Mouse (Mus musculus) cerebellum, adult 2 months (tissue): ENCODE data around the gene Cd79a. TPM values are rescaled to one million over a fixed set of nuclear protein-coding genes. Genes with fewer than 3 reads are reported as not detected.
"Not testable (repeated sequence)": the region's sequence is repeated elsewhere in the genome, so short reads cannot be mapped to it uniquely, and the experiment has no call there.

Source experiments
- DNase-seq, 2 experiments: peaks; one replicate each; pipeline ENCODE4 v3.0.0; 2021
- H3K27ac ChIP-seq: fragments of 200-500 bp; 2 replicates; pipeline ENCODE4 v1.5.1; 2012; ENCODE audit warnings: low read length, control low read depth, inconsistent platforms; ENCODE audit not compliant: insufficient read depth
- H3K27me3 ChIP-seq: fragments of 200-500 bp; 2 replicates; pipeline ENCODE4 v1.6.1; 2012; ENCODE audit warnings: inconsistent platforms, mild to moderate bottlenecking, low read length, moderate library complexity; ENCODE audit not compliant: control insufficient read depth, insufficient read depth
- H3K4me1 ChIP-seq: fragments of 200-500 bp; 2 replicates; pipeline ENCODE4 v1.6.1; 2011; ENCODE audit warnings: low read length; ENCODE audit not compliant: control insufficient read depth, insufficient read depth
- H3K4me3 ChIP-seq: fragments of 200-500 bp; replicated peaks from 2 replicates; pipeline ENCODE3; 2011; ENCODE audit warnings: mild to moderate bottlenecking, low read depth, low read length, control low read depth; ENCODE audit not compliant: insufficient read depth
- CTCF ChIP-seq: fragments of 200-500 bp; IDR thresholded peaks from 2 replicates; pipeline ENCODE4 v1.5.1; 2011; ENCODE audit warnings: low read depth, mild to moderate bottlenecking, control low read depth, low read length, moderate library complexity, borderline replicate concordance; ENCODE audit not compliant: insufficient read depth
- POLR2A ChIP-seq: fragments of 200-500 bp; IDR thresholded peaks from 2 replicates; pipeline ENCODE4 v1.6.1; 2011; ENCODE audit warnings: low read length, control low read depth, borderline replicate concordance; ENCODE audit not compliant: insufficient read depth
- WGBS: fragments of 180-500 bp; shearing (Covaris S2); methylation state at CpG from one replicate; pipeline ENCODE4 v1.1.7; 2018; 5-methylcytosine and 5-hydroxymethylcytosine counted together
- polyA plus RNA-seq: library from polyadenylated mRNA; depleted of rRNA; stranded (reverse); fragments of >200 nt; gene quantifications from 2 replicates; pipeline ENCODE4 v1.2.3, GENCODE M21; 2012

Cd79a gene
- polyA plus RNA-seq, 1 experiment, result 0.85 TPM

GRCm38 (mm10) chr7:24890281-24891216, 6.6 kb upstream of the Cd79a start:
- Histone ChIP-seq H3K27ac (no peak overlapping the region), H3K4me1 (peaks cover 6% of the 10 kb centered on the region), H3K4me3 (no peak overlapping the region), H3K27me3 (no peaks in the 10 kb centered on the region)
- DNase-seq, result peak; percentile 72
- TF ChIP-seq POLR2A, result no peak
- peak; percentile 99 for TF ChIP-seq CTCF
- 29% methylated on average over 10 of the region's 10 CpGs for WGBS

GRCm38 (mm10) chr7:24891241-24892124, 5.7 kb upstream of the Cd79a start:
- DNase-seq, result no peak
- no peaks in the 10 kb centered on the region for H3K27me3 ChIP-seq
- TF ChIP-seq POLR2A (no peak), CTCF (no peak)

GRCm38 (mm10) chr7:24892125-24892583, 5.0 kb upstream of the Cd79a start:
- no peak for DNase-seq
- TF ChIP-seq POLR2A (no peak), CTCF (no peak)
- WGBS, result 72% methylated on average over 2 of the region's 2 CpGs
- Histone ChIP-seq H3K4me3 (no peak overlapping the region), H3K27me3 (no peaks in the 10 kb centered on the region), H3K4me1 (no peaks in the 10 kb centered on the region), H3K27ac (no peak overlapping the region)

More at GRCm38 (mm10) chr7:24891241-24892124, 5.7 kb upstream of the Cd79a start:
- H3K4me1 ChIP-seq, result no peaks in the 10 kb centered on the region; the same call in 1 of the 2 replicates
- H3K27ac ChIP-seq, result no peak overlapping the region
- H3K4me3 ChIP-seq, result no peak overlapping the region
- 77% methylated on average over 3 of the region's 3 CpGs for WGBS

- WGBS, result 88% methylated on average over 2 of the region's 2 CpGs
- not testable (repeated sequence) for H3K27ac ChIP-seq, H3K4me3 ChIP-seq, DNase-seq, H3K4me1 ChIP-seq, H3K27me3 ChIP-seq
Measured at GRCm38 (mm10) chr7:24895749-24896148, 1.4 kb upstream of the Cd79a start.

GRCm38 (mm10) chr7:24896269-24896668, 912 bp upstream of the Cd79a start:
- WGBS, result 61% methylated on average over 8 of the region's 8 CpGs
- no peak for DNase-seq

GRCm38 (mm10) chr7:24897959-24898358, 778 bp downstream of the Cd79a start:
- H3K27ac ChIP-seq, result no peak overlapping the region
- H3K27me3 ChIP-seq, result no peaks in the 10 kb centered on the region
- H3K4me1 ChIP-seq, result no peaks in the 10 kb centered on the region
- DNase-seq, result no peak
- WGBS, result 80% methylated on average over 5 of the region's 5 CpGs
- H3K4me3 ChIP-seq, result no peak overlapping the region
- no peak for TF ChIP-seq POLR2A

More at GRCm38 (mm10) chr7:24896269-24896668, 912 bp upstream of the Cd79a start:
- TF ChIP-seq CTCF (no peak), POLR2A (no peak)
- no peaks in the 10 kb centered on the region for H3K27me3 ChIP-seq
- H3K27ac ChIP-seq, result no peak overlapping the region
- H3K4me3 ChIP-seq, result no peak overlapping the region
- H3K4me1 ChIP-seq, result no peaks in the 10 kb centered on the region

- H3K4me3 ChIP-seq, result no peak overlapping the region
- 44% methylated on average over 6 of the region's 6 CpGs for WGBS
- no peak for DNase-seq
- H3K27me3 ChIP-seq, result no peaks in the 10 kb centered on the region
- peaks cover 3% of the 10 kb centered on the region; the same call in 1 of the 2 replicates for H3K4me1 ChIP-seq
- TF ChIP-seq POLR2A (no peak), CTCF (no peak)
- no peak overlapping the region for H3K27ac ChIP-seq
Measured at GRCm38 (mm10) chr7:24901114-24901513, 3.9 kb downstream of the Cd79a start.

GRCm38 (mm10) chr7:24901842-24902241, 4.7 kb downstream of the Cd79a start:
- WGBS, result 73% methylated on average over 1 of the region's 1 CpGs
- no peak for TF ChIP-seq CTCF
- TF ChIP-seq POLR2A, result no peak
- H3K27ac ChIP-seq, result no peak overlapping the region
- no peak overlapping the region for H3K4me3 ChIP-seq
- no peak for DNase-seq
- peaks cover 3% of the 10 kb centered on the region; the same call in 1 of the 2 replicates for H3K4me1 ChIP-seq
- no peaks in the 10 kb centered on the region for H3K27me3 ChIP-seq
